Mouse (Mus musculus): ENCODE measurements around the gene Gm43720. TPM values are rescaled to one million over a fixed set of nuclear protein-coding genes. Genes with fewer than 3 reads are reported as not detected.

The Gm43720 gene
- polyA plus RNA-seq, 2 experiments, result 0.01 TPM; not detected in 1

DNA sequence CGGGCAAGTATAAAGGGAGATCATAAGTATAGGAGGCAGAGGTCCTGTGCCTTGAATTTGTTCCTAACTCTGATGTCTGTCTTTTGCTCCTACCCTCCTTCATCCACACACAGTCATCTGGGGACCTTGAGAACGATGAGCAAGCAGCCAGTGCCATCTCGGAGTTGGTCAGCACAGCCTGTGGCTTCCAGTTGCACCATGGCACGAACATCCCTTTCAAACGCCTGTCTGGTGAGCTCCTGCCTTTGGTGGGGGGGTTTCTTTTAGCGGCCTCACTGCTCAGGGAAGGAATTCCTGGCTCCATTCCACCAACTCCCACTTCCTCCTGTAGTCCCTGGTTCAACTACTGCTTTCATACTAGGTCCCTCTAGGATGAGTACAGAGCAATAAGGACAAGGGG lies 21.2 kb downstream of the Gm43720 start:
- Histone ChIP-seq H3K9ac (replicated peaks) (no peak overlapping the region), H3K36me3 (replicated peaks; ENCODE audit: control insufficient read depth, insufficient read depth, low read depth) (peaks cover 6% of the 10 kb centered on the region), H3K4me3 (ENCODE audit: insufficient read depth in 1 of 2, low read depth in 2 of 2, low read length in 2 of 2) (no peak overlapping the region), H3K27ac (no peak overlapping the region), H3K9me3 (ENCODE audit: control insufficient read depth, low read length) (no peaks in the 10 kb centered on the region), H3K27me3 (ENCODE audit: control insufficient read depth, insufficient read depth, low read length) (no peaks in the 10 kb centered on the region), H3K4me1 (replicated peaks; ENCODE audit: control insufficient read depth in 2 of 2, insufficient read depth in 2 of 2, low read length in 1 of 2) (peaks cover 18 to 43% of the 10 kb centered on the region in 2 experiments), H3K4me2 (ENCODE audit: low read depth) (no peak overlapping the region)
- no peak for TF ChIP-seq EP300 (IDR thresholded peaks at IDR 0.05; ENCODE audit: low read depth)
- TF ChIP-seq CTCF (IDR thresholded peaks at IDR 0.05; ENCODE audit: low read depth), result no peak
- ATAC-seq (ENCODE audit: insufficient read depth) (no peak), DNase-seq (ENCODE audit: low read depth in 3 of 3, low spot score in 3 of 3) (no peak)
- WGBS (ENCODE audit: insufficient replicate concordance), result 80% methylated on average over 6 of the region's 6 CpGs

DNA sequence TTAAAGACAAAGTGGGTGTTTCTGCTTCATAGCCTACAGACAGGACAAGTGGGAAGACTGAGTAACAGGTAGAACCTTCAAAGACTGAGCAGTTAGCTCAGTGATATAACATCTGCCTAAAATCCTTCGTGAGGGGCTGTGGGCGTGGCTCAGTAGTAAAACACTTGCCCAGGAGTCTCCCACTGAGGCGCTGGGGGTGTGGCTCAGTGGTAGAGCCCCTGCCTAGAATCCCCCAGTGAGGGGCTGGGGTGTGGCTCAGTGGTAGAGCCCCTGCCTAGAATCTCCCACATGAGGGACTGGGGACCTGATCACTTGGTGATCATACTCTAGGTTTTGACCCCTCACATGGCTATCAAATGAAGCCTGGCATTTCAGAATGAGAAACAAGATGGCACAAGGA lies 21.7 kb downstream of the Gm43720 start:
- no peak for TF ChIP-seq CTCF (IDR thresholded peaks at IDR 0.05; ENCODE audit: low read depth)
- TF ChIP-seq EP300 (IDR thresholded peaks at IDR 0.05; ENCODE audit: low read depth), result no peak
- peaks cover 6% of the 10 kb centered on the region for H3K36me3 ChIP-seq (replicated peaks; ENCODE audit: control insufficient read depth, insufficient read depth, low read depth)
- H3K4me2 ChIP-seq (ENCODE audit: low read depth), result no peak overlapping the region
- no peak overlapping the region for H3K9ac ChIP-seq (replicated peaks)
- no peaks in the 10 kb centered on the region for H3K27me3 ChIP-seq (ENCODE audit: control insufficient read depth, insufficient read depth, low read length)
- no peak for ATAC-seq (ENCODE audit: insufficient read depth)
- H3K9me3 ChIP-seq (ENCODE audit: control insufficient read depth, low read length), result no peaks in the 10 kb centered on the region
- H3K4me3 ChIP-seq (ENCODE audit: insufficient read depth in 1 of 2, low read depth in 2 of 2, low read length in 2 of 2), result no peak overlapping the region
- H3K4me1 ChIP-seq (replicated peaks; ENCODE audit: control insufficient read depth in 2 of 2, insufficient read depth in 2 of 2, low read length in 1 of 2), result peaks cover 18 to 42% of the 10 kb centered on the region in 2 experiments
- 40% methylated on average over 3 of the region's 3 CpGs for WGBS (ENCODE audit: insufficient replicate concordance)
- DNase-seq (ENCODE audit: low read depth in 3 of 3, low spot score in 3 of 3), result no peak
- no peak overlapping the region for H3K27ac ChIP-seq

DNA sequence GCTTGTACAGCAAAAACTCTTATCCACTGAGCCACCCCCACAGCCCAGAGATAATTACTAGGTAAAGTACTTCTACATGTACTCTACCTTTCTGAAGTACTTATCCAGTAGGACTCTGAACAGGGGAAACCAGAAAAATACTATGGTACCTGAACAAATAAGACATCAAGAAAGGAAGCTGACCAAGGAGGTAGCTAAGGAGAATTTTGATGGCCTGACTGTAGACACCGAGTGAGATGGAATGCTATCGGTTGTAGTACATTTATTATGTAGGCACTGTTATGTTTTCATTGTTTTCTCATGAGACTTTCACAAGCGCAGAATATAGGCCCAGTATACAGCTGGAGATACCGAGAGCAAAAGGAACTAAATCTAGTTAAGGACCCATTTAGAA lies 22.2 kb downstream of the Gm43720 start:
- TF ChIP-seq EP300 (IDR thresholded peaks at IDR 0.05; ENCODE audit: low read depth) (no peak), CTCF (IDR thresholded peaks at IDR 0.05; ENCODE audit: low read depth) (no peak)
- H3K27me3 ChIP-seq (ENCODE audit: control insufficient read depth, insufficient read depth, low read length), result no peaks in the 10 kb centered on the region
- H3K9me3 ChIP-seq (ENCODE audit: control insufficient read depth, low read length), result no peaks in the 10 kb centered on the region
- no peak overlapping the region; the same call in 1 of the 2 replicates for H3K27ac ChIP-seq
- DNase-seq (ENCODE audit: low read depth in 3 of 3, low spot score in 3 of 3) (no peak), ATAC-seq (ENCODE audit: insufficient read depth) (no peak)
- H3K9ac ChIP-seq (replicated peaks), result no peak overlapping the region
- WGBS (ENCODE audit: insufficient replicate concordance), result 69% methylated on average over 4 of the region's 4 CpGs
- H3K4me3 ChIP-seq (ENCODE audit: insufficient read depth in 1 of 2, low read depth in 2 of 2, low read length in 2 of 2), result no peak overlapping the region
- peak overlapping the region; percentile 26 for H3K4me2 ChIP-seq (ENCODE audit: low read depth)
- peaks cover 6% of the 10 kb centered on the region for H3K36me3 ChIP-seq (replicated peaks; ENCODE audit: control insufficient read depth, insufficient read depth, low read depth)
- H3K4me1 ChIP-seq (replicated peaks; ENCODE audit: control insufficient read depth in 2 of 2, insufficient read depth in 2 of 2, low read length in 1 of 2), result peaks cover 18 to 38% of the 10 kb centered on the region in 2 experiments

DNA sequence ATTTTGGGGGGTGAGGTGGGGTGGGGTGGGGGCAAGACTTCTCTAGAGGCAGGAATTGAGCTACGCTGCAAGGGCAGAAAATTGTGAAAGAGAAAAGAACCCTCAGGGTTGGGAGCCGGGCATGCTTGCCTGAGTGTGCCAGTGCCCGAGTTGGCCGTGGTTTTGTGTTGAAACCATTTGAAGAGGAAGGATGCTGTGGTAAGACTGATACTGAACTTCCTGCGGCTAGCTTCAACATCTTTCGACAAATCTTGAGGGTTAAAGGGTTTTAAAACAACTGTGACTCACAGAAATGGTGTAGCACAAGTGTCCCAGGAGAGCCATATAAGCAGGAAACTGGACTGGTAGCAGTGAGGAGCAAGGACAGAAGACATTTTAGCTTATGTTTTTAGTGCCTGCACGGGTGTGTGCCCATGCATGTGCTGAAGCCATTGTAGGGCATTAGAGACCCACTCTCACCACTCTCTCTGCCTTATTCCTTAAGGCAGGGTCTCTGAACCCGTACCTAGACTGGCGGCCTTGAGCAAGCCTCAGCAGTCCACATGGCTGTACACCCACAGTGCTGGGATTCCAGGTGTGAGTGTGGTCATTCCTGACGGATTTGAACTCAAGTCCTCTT lies 22.7 kb downstream of the Gm43720 start:
- H3K9ac ChIP-seq (replicated peaks), result no peak overlapping the region
- no peak for ATAC-seq (ENCODE audit: insufficient read depth)
- WGBS (ENCODE audit: insufficient replicate concordance), result 34% methylated on average over 10 of the region's 10 CpGs
- DNase-seq (ENCODE audit: low read depth in 3 of 3, low spot score in 3 of 3), result no peak
- H3K27ac ChIP-seq, result no peak overlapping the region; the same call in 1 of the 2 replicates
- peak overlapping the region; percentile 26 for H3K4me2 ChIP-seq (ENCODE audit: low read depth)
- no peaks in the 10 kb centered on the region for H3K9me3 ChIP-seq (ENCODE audit: control insufficient read depth, low read length)
- no peaks in the 10 kb centered on the region for H3K27me3 ChIP-seq (ENCODE audit: control insufficient read depth, insufficient read depth, low read length)
- peaks cover 6% of the 10 kb centered on the region for H3K36me3 ChIP-seq (replicated peaks; ENCODE audit: control insufficient read depth, insufficient read depth, low read depth)
- TF ChIP-seq CTCF (IDR thresholded peaks at IDR 0.05; ENCODE audit: low read depth) (no peak), EP300 (IDR thresholded peaks at IDR 0.05; ENCODE audit: low read depth) (no peak)
- no peak overlapping the region for H3K4me3 ChIP-seq (ENCODE audit: insufficient read depth in 1 of 2, low read depth in 2 of 2, low read length in 2 of 2)
- peaks cover 18 to 33% of the 10 kb centered on the region in 2 experiments for H3K4me1 ChIP-seq (replicated peaks; ENCODE audit: control insufficient read depth in 2 of 2, insufficient read depth in 2 of 2, low read length in 1 of 2)

DNA sequence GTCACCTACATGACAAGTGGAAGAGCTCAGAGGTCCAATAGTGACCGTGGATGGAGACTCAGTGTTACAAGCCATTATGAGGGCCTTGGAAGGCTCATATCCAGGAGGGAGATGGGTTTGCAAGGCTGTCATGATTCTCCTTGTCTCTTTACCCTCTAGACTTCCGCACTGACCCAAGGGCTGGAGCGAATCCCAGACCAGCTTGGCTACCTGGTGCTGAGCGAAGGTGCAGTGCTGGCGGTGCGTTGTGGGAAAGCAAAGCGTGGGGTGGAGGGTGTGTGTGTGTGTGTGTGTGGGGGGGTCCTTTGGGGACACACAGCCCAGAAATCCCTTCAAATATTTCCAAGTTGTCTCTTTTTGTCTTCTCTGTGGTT lies 23.7 kb downstream of the Gm43720 start:
- Histone ChIP-seq H3K4me1 (replicated peaks; ENCODE audit: control insufficient read depth in 2 of 2, insufficient read depth in 2 of 2, low read length in 1 of 2) (peaks cover 18 to 28% of the 10 kb centered on the region in 2 experiments), H3K9ac (replicated peaks) (peak overlapping the region; percentile 68), H3K27ac (peak overlapping the region; percentile 41), H3K27me3 (ENCODE audit: control insufficient read depth, insufficient read depth, low read length) (no peaks in the 10 kb centered on the region), H3K9me3 (ENCODE audit: control insufficient read depth, low read length) (no peaks in the 10 kb centered on the region), H3K4me3 (ENCODE audit: insufficient read depth in 1 of 2, low read depth in 2 of 2, low read length in 2 of 2) (peak overlapping the region; percentile 71 to 76), H3K4me2 (ENCODE audit: low read depth) (peak overlapping the region; percentile 82), H3K36me3 (replicated peaks; ENCODE audit: control insufficient read depth, insufficient read depth, low read depth) (peaks cover 6% of the 10 kb centered on the region)
- DNase-seq (ENCODE audit: low read depth in 3 of 3, low spot score in 3 of 3) (no peak), ATAC-seq (ENCODE audit: insufficient read depth) (0 out of 2 replicates have a peak, but pooled peaks have one; percentile 0)
- no peak for TF ChIP-seq CTCF (IDR thresholded peaks at IDR 0.05; ENCODE audit: low read depth)
- TF ChIP-seq EP300 (IDR thresholded peaks at IDR 0.05; ENCODE audit: low read depth), result no peak
- WGBS (ENCODE audit: insufficient replicate concordance), result 11% methylated on average over 7 of the region's 7 CpGs
